Mouse (Mus musculus) kidney, postnatal 14 days (tissue): ENCODE results near the gene Eid2b.
A peak's percentile ranks its signal among the peaks of the same experiment; 100 is the strongest.
"Not testable (repeated sequence)": the region's sequence is repeated elsewhere in the genome, so short reads cannot be mapped to it uniquely, and the experiment has no call there.

Source experiments
- DNase-seq: peaks from one replicate; pipeline ENCODE4 v3.0.0; 2022; ENCODE audit warnings: mixed read lengths

The Eid2b gene

DNA sequence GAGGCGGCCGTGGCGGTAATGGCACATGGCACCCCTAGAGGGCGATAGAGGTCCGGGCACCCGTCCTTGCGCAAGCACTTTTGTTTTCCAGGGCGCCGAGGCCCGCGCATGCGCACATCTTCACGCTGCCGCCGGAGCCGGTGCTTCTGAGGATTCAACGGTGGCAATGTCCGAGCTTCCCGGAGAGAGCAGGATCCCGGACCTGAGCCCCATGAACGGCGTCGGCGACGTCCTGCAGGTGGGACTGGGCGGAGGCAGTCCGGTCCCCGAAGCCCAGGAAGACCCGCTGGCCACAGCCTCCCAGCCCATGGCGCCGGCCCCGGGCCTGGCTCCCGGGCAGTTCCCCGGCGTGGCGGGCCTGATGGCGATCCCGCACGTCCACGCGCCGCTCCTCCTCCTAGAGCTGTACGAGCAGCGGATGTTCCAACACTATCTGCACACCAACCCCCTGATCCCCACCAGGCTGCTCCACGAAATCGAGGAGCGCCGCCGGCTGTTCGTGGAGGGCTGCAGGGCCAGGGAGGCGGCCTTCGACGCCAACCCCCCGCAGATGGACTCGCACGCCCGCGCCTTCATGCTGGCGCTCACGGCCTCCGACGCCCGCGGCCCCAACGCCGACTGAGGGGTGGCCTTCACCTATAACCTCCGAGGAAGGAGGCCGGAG, at the start of gene Eid2b:
Gene Eid2b, plus strand, starts transcription at position 125 of the 664 bp plus-strand sequence.
- peak; percentile 97 for DNase-seq

- DNase-seq = not testable (repeated sequence)
These were observed 33.6 kb upstream of the Eid2b start for GRCm38 (mm10) chr7:28243943-28244342.

DNA sequence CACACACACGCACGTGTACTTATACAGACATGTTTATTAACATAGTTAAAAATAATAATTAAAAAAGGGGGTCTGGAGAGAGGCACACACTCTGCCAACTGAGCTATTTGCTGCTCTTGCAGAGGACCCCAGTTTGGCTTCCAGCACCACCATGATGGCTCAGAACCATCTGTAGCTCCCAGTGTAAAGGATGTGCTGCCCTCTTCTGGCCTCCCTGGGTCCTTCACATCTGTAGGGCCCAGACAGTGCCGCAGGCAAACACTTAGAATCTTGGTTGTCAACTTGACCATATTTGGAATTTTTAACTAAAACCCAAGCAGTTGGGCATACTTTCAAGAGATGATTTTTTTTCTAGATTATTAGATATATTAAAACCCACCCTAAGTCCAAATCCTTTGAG, 28.6 kb upstream of the Eid2b start:
- no peak for DNase-seq

DNA sequence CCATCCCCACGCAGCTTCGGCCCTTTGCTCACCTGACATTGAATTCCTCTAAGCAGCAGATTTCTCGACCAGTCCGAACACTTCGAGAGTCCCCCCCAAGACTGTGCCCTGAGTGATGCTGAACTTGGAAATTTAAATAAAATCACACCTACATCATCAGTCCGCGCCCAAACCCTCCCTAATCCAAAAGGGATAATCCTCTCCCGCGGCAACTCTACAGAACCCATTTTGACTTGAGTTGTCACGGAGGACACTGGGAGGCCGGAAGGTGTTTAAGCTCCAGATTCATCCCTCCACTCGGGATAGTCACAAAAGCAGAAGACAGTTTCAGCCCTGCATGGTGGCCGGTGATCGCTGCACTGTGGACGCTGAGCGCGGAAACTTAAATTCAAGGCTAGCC, 25.6 kb upstream of the Eid2b start:
- DNase-seq = no peak

GRCm38 (mm10) chr7:28254591-28254990, 22.9 kb upstream of the Eid2b start:
- DNase-seq = no peak

- no peak for DNase-seq
These were observed 22.1 kb upstream of the Eid2b start for GRCm38 (mm10) chr7:28255476-28255875.

DNA sequence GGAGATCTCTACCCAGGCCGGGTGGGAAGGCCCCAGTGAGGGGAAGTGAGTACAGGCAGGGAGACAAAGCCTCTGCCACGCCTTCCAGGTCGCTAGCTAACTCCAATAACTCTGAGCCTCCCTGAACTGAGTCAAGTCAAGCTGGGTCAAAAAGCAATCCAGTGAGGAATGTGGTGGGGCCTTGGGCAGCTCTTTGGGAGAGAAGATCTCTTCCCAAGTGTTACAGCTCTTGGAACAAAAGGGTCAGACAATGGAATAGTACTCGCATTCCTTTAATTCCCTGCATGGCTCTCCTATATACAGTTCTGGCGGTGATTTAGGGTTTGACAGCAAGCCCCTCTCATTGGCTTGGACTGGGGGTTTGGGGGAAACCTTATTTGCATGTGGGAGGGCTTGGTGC, 14.7 kb upstream of the Eid2b start:
- no peak for DNase-seq

DNA sequence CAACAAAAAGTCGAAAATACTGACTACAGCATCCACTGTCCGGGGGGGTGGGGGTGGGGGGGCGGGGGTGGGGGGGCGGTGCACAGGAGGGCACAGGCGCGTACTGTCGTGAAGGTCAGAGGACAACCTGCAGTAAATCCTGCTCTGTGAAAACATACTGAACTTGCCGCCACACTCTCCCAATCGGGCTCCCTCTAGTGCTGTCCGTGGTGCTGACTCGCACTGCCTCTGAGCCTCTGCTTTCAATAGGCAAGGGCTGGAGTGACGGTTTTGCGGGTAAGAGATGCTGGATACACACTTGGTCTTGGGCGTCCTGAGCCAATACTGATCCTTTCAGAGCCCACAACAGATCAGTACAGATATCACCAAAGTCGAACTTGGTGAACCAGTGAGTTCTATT, 13.8 kb upstream of the Eid2b start:
- DNase-seq = peak; percentile 77

- DNase-seq = no peak
These were observed 12.1 kb upstream of the Eid2b start for GRCm38 (mm10) chr7:28265391-28265790.

DNA sequence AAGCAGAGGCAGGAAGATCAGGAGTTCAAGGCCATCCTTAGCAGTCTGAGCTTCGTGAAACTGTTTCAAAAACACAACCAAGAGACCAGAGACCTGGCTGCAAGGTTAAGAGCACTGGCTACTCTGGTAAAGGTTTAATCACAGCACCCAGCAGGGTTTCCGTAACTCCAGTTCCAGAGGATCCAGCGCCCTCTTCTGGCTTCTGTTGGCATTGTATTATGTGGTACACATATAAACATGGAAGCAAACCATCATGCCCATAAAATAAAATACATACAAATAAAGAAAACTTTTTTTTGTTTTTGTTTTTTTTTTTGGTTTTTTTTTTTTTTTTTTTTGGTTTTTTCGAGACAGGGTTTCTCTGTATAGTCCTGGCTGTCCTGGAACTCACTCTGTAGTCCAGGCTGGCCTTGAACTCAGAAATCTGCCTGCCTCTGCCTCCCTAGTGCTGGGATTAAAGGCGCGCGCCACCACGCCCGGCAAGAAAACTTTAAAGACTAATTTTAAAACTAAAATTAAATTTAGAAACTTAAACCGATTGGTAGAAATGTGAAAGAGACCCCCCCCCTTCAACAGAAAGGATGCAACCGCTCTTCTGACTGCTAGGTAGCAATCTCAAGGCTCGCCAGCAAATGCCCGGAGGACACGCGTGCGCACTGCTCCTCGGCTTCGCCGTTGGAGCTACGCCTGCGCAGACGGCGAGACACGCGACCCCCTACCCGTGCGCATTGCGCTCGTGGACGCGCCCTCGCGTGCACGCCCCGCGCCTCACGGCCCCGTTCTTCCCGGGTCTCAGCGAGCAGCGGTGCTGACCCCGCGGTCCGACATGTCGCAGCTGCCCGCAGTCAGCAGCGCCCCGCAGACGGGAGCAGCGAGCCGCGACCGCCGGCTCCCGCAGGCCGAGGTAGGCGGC, 10.2 kb upstream of the Eid2b start, which contains the start of gene Eid2:
Gene Eid2, plus strand, starts transcription at position 753 of the 913 bp plus-strand sequence.
- DNase-seq = peak; percentile 89

- DNase-seq = peak; percentile 70
These were observed 9.5 kb upstream of the Eid2b start for GRCm38 (mm10) chr7:28268042-28268531.

GRCm38 (mm10) chr7:28268576-28268975, 9.0 kb upstream of the Eid2b start:
- no peak for DNase-seq

DNA sequence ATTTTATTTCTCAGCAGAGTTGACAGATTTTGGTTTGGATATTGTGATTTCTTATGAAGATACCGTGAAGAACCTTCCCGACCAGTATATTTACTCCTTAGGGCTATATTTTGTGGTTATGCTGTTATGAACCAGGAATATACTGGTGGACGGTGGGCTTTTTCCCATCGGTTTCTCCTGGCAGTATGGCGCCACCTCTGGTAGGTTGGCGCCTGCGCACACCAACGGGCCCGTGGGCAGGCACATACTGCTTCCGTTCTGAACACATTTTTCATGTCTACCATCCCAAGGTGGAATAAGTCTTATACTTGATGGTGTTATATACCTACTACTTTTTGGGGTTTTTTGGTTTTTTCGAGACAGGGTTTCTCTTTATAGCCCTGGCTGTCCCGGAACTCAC, 8.2 kb upstream of the Eid2b start:
- no peak for DNase-seq

GRCm38 (mm10) chr7:28271761-28272160, 5.8 kb upstream of the Eid2b start:
- no peak for DNase-seq

DNA sequence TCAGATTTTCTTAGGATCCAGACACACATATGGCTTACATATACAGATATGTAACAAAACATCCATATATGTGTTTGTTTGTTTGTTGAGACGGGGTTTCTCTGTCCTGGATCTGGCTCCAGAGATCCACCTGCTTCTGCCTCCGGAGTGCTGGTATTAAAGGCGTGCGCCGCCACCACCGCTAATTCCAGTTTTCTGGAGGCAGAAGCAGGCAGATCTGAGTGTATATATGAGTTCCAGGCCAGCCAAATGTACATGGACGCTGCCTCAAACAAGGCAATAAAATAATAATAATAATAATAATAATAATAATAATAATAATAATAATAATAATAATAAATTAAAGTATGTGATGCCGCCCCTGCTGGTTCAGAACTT, 313 bp upstream of the Eid2b start:
- DNase-seq = no peak

GRCm38 (mm10) chr7:28278279-28278652, 727 bp downstream of the Eid2b start:
- DNase-seq = no peak

- DNase-seq = no peak
These were observed 3.1 kb downstream of the Eid2b start for GRCm38 (mm10) chr7:28280630-28281029.

GRCm38 (mm10) chr7:28290165-28290564, 12.6 kb downstream of the Eid2b start:
- DNase-seq = no peak

DNA sequence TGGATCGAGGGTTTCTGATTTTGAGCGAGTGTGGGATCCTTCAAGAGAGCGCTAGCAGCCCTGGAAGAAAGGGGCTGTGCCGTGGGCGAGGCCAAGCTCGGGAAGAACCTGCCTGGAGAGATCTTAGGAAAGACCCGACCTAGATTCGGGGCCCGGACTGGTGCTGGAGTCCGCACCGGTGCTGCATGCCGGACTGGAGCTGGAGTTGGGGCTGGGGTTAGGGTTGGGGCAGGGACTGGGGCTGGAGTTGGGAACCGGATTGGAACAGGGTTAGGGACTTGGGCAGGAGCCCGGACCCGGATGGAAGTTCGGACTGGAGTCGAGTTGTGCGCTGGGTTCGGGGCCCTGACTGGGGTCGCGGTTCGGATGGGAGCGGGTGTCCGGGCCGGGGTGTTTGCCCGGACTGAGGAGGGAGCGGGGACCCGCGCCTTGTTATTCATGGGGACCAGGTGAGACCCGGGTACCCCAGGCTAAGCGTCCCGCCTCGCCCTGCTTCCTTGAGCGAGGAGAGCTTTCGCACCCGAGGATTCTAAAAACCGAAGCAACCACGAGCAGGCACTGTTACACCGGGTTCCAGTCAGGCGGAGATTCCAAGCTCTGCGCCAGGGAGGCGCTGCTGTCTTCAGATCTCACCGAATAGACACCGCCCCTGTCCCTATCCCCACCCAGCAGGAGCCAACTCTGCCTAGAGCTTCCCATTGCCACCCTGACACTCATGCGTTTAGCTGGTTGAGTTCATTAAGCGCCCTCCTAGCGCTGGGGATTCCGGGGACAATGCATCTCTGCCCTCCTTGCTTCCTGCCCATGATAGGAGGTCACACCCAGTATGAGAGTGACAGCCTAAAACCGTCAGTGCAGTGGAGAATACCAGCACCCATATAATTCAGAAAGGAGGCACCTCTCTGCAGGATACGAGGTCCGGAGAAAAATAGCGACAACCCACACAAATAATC, 13.4 kb downstream of the Eid2b start, which contains the start of gene Selenov:
Gene Selenov, minus strand, starts transcription at position 549 of the 953 bp plus-strand sequence.
- DNase-seq = peak; percentile 16

DNA sequence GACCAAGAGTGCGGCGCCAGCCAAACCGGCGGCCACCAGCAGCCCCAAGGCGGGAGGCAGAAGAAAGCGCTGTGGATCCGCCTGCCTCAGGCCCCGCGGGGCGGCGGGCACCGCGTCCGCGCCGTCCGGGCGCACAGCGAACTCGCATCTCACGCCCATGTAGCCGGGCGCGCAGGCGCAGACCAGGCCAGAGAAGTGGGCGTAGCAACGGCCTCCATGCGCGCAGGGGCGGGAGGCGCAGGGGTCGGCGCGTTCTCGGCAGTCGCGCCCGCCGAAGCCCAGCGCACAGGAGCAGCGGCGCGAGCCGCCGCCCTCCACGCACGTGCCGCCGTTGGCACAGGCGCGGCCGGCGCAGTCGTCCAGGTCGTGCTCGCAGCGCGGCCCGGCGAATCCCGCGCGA, 16.9 kb downstream of the Eid2b start:
- peak; percentile 79 for DNase-seq

DNA sequence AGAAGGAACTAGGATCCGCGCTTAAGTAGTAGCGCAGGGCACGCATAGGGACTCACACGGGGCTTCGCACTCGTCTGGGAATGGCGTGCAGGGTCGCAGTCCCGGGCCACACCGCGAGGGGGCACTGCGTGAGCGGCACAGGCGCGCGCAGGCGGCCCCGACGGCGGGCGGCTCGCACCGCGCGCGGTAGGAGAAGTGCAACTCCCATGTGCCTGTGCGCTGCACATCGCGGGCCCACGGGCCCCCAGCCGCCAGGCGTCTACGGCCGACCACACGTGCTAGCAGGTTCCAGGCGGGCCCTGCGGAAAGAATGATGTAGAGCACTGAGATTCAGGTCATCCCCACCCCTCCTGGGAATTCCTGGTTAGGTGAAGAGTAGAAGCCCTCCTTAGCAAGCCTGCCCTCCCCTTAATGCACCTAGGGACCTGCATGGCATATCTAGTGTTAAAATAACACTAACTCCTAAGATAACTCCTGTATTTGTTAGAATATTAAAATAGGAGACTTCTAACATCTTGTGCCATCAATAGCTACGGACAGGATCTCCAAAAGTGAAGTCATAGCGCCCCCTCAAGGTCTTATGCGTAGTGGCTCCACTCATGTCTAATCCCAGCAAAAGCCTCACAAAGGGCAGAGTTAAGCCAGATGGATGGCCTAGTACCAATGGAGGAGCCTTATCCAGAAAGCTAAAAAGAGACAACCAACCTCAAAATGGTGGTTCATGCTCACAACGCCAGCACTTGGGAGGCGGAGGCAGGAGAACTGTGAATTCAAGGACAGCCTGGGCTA, 21.5 kb downstream of the Eid2b start:
- peak; percentile 63 for DNase-seq
